In the genomic region with DNA sequence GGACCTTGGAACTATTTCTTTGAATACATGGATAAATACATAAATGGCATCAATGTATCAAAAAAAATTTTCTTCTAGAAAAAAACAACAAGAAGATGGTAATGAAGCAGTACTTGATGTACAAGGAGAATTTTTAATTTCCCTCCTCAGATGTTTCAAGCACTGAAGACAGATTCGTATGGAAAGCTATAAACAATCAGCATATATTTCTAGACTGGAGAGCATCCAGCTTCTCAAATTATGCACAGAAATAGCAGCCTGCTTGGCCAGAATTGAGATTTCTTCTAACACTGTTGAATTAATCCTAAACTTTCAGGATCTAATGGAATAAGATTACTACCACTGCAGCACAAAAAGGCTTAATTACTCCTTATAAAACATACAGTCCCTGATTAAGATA, we compare ENCODE assay signal across 23 mouse cellular contexts.
A peak's percentile ranks its signal among the peaks of the same experiment; 100 is the strongest.
DNase-seq lines count a peak whose midpoint lies in the region; ATAC-seq and TF ChIP-seq lines count a peak whose summit lies in the region.
"Had no signal": no experiment of that assay in that cellular context is flagged by ENCODE, and none has a peak within 500 bp of the region (broad histone marks: within the 10 kb centered on the region; RNA-seq: fewer than 3 reads in every experiment).

No protein-coding gene starts in this region.

- no peak for DNase-seq in frontal cortex, postnatal 10 days (ENCODE audit: low spot score in 2 of 2)
- no peak for DNase-seq in left cerebral cortex, adult 2 months (ENCODE audit: extremely low spot score in 1 of 2, low spot score in 2 of 2)
- no peak for DNase-seq in left cerebral cortex, adult 18-20 months (ENCODE audit: low spot score in 2 of 2)
- peak; percentile 69 for DNase-seq in brain, adult 2 months (ENCODE audit: low read depth, low spot score)
- DNase-seq in brain, embryonic 18.5 days (ENCODE audit: low read depth, low spot score) = peak; percentile 30
- DNase-seq: adrenal gland, adult 8-10 months; adrenal gland, postnatal 25 days; cerebellum, adult 11 months; cerebellum, adult 2 months; cerebellum, adult 9-11 months; cerebellum, postnatal 25 days; gastrocnemius, adult 2 months; gastrocnemius, postnatal 14 days; heart, adult 11 months had no signal

- peak overlapping the region; percentile 41; the same call in 1 of the 2 replicates for H3K27ac ChIP-seq in left cerebral cortex, adult 2 months
- H3K27ac ChIP-seq: embryonic facial prominence, embryonic 12.5 days; embryonic facial prominence, embryonic 15.5 days; forebrain, embryonic 13.5 days; gastrocnemius, adult 2 months; hindbrain, embryonic 12.5 days; hindbrain, embryonic 15.5 days had no signal

- intact Hi-C loops in left cerebral cortex, adult 2 months (cut with DNase I) = no loop called here

- H3K4me3 ChIP-seq in left cerebral cortex, adult 2 months = no peak overlapping the region
- H3K4me3 ChIP-seq: embryonic facial prominence, embryonic 12.5 days; embryonic facial prominence, embryonic 15.5 days; forebrain, embryonic 13.5 days; gastrocnemius, adult 2 months; hindbrain, embryonic 12.5 days; hindbrain, embryonic 15.5 days had no signal

- no peak for TF ChIP-seq CTCF in left cerebral cortex, adult 2 months (IDR thresholded peaks at IDR 0.05)

- ATAC-seq in frontal cortex, adult (ENCODE audit: low TSS enrichment) = peak; percentile 95
- no peak for ATAC-seq in erythroid progenitor cell, adult 5-6 weeks (replicated peaks; ENCODE audit: low FRiP score, poor library complexity, severe bottlenecking)
- ATAC-seq: CD4-positive, CD25-positive, alpha-beta regulatory T cell, adult 4 months; forebrain, embryonic 13.5 days; intestine, postnatal 0 days had no signal

Comparison
In these comparisons a context has a peak if more than half of its experiments do, and no peak if none do; other contexts are left out.
1. DNase-seq: peak in brain, adult 2 months (single experiment) and brain, embryonic 18.5 days (single experiment); none in frontal cortex, postnatal 10 days (0 of 2), left cerebral cortex, adult 2 months (0 of 2) and left cerebral cortex, adult 18-20 months (0 of 2).